Mouse (Mus musculus): ENCODE measurements around the gene Cfap45. TPM values are rescaled to one million over a fixed set of nuclear protein-coding genes. Genes with fewer than 3 reads are reported as not detected.

The Cfap45 gene
- polyA plus RNA-seq, 1 experiment = 0.33 TPM

DNA sequence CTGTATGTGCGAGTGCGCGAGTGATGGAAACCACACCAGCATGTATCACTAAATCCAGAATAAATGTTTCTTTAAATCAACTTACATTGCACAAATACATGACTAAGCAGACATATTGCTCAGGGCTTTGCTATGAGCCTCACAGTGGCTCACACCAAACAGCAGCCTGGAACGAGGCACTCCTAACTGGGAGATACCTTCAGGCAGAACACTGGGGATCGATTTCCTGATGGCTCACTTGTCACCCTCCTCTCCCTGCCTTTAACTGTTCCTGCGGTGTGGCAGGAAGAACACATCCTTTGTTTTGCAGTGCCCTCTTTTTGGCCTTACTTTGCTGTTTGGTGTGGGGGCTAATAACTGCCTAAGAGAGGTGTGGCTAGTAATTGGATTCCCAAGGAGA lies 957 bp upstream of the Cfap45 start:
- WGBS = 69% methylated on average over 6 of the region's 6 CpGs
- no peaks in the 10 kb centered on the region for H3K27me3 ChIP-seq (replicated peaks; ENCODE audit: control insufficient read depth, insufficient read depth, low read length)
- no peak overlapping the region for H3K4me3 ChIP-seq (ENCODE audit: insufficient read depth, low read depth, low read length)
- no peak for DNase-seq
- TF ChIP-seq CTCF (conservative IDR thresholded peaks at IDR 0.05; ENCODE audit: insufficient read depth, insufficient read length, low read depth, low read length) = no peak
- H3K4me1 ChIP-seq (ENCODE audit: control insufficient read depth, insufficient read depth, low read length) = peaks cover 8% of the 10 kb centered on the region
- H3K27ac ChIP-seq (ENCODE audit: insufficient read depth, low read depth, low read length) = no peak overlapping the region
- H3K36me3 ChIP-seq (ENCODE audit: control insufficient read depth, insufficient read depth, low read length) = no peaks in the 10 kb centered on the region

DNA sequence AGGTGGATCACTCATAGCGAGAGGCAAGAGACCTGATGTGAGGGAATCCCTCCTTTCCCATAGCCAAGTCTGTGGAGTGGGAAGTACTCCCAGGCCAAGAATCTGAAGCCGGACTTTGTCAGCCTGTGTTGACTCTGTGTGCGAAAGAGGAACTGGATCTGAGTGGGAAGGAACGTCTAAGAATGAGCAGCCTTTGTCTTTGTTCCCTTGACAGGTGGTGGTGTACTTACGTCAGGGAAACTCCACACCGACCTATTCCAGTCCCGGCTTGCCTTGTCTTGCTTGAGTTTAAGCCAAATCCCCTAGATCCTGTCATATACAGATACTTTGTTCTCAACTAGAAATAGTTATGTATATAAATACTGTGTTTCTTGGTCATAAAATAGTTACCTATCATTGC lies 1.9 kb downstream of the Cfap45 start:
- Histone ChIP-seq H3K4me3 (ENCODE audit: insufficient read depth, low read depth, low read length) (no peak overlapping the region), H3K27me3 (replicated peaks; ENCODE audit: control insufficient read depth, insufficient read depth, low read length) (no peaks in the 10 kb centered on the region), H3K4me1 (ENCODE audit: control insufficient read depth, insufficient read depth, low read length) (no peaks in the 10 kb centered on the region), H3K36me3 (ENCODE audit: control insufficient read depth, insufficient read depth, low read length) (no peaks in the 10 kb centered on the region), H3K27ac (ENCODE audit: insufficient read depth, low read depth, low read length) (no peak overlapping the region)
- WGBS = 71% methylated on average over 7 of the region's 7 CpGs
- TF ChIP-seq POLR2A (IDR thresholded peaks at IDR 0.05; ENCODE audit: low read depth, low read length) (no peak), CTCF (conservative IDR thresholded peaks at IDR 0.05; ENCODE audit: insufficient read depth, insufficient read length, low read depth, low read length) (no peak)
- no peak for DNase-seq

DNA sequence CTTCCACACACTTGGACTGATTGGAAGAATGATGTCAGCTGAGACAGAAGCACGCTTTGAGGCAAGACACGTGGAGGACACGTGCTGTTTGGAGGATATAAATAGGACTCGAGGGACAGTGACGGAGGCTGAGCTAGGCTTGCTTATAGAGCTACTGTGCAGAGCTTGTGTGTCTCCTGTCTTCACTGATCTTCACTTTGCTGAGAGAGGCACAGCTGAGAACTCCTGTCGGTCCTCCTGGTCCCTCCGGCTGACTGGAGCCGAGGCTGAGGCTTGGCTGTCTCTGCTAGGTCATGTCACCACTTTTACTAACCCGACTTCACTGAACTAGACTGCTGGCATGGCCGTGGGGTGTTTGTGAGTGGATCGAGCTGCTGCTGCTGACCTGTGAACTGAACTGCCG lies 3.1 kb downstream of the Cfap45 start:
- no peak for DNase-seq
- H3K36me3 ChIP-seq (ENCODE audit: control insufficient read depth, insufficient read depth, low read length) = no peaks in the 10 kb centered on the region
- no peak overlapping the region for H3K4me3 ChIP-seq (ENCODE audit: insufficient read depth, low read depth, low read length)
- WGBS = 54% methylated on average over 12 of the region's 12 CpGs
- H3K27ac ChIP-seq (ENCODE audit: insufficient read depth, low read depth, low read length) = peak overlapping the region; percentile 26; the same call in 1 of the 2 replicates
- no peaks in the 10 kb centered on the region for H3K4me1 ChIP-seq (ENCODE audit: control insufficient read depth, insufficient read depth, low read length)
- TF ChIP-seq POLR2A (IDR thresholded peaks at IDR 0.05; ENCODE audit: low read depth, low read length) (no peak), CTCF (conservative IDR thresholded peaks at IDR 0.05; ENCODE audit: insufficient read depth, insufficient read length, low read depth, low read length) (no peak)
- no peaks in the 10 kb centered on the region for H3K27me3 ChIP-seq (replicated peaks; ENCODE audit: control insufficient read depth, insufficient read depth, low read length)

DNA sequence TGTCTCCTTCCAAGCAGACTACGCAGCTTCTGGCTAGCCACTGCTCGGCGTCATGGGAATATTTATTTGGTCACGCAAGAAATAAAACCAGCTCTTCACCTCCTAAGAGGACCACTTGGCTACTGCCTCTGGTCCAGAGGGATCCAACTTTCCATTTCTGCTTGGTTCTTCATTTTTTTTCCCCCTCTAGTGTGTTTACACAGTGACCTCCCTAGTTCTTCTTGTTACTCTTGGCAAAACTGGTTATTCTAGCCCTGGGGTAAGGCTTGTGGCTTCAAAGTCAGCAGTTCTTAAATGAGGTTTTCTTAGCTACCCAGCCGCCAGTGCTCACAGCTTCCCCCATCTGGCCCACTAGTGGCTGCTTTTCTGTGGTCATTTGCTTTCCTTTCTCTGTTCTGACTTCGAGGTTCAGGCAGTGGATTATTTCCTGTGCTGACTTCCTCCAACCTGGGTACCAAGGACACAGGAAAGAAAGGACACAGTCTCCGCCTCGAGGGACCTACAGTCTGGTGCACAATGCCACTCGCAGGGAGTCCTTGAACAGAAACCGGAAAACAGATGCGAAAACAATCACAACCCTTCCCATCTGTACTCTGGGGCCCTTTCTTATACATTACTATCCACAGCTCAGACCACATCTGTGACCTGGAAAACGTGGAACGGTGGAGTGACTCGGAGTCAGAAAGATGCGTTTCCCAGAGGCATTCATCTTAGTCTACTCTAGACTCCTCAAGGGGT lies 4.6 kb downstream of the Cfap45 start:
- no peaks in the 10 kb centered on the region for H3K36me3 ChIP-seq (ENCODE audit: control insufficient read depth, insufficient read depth, low read length)
- WGBS = 29% methylated on average over 15 of the region's 15 CpGs
- H3K27me3 ChIP-seq (replicated peaks; ENCODE audit: control insufficient read depth, insufficient read depth, low read length) = no peaks in the 10 kb centered on the region
- peak; percentile 79 for DNase-seq
- H3K4me1 ChIP-seq (ENCODE audit: control insufficient read depth, insufficient read depth, low read length) = no peaks in the 10 kb centered on the region
- TF ChIP-seq POLR2A (IDR thresholded peaks at IDR 0.05; ENCODE audit: low read depth, low read length) (no peak), CTCF (conservative IDR thresholded peaks at IDR 0.05; ENCODE audit: insufficient read depth, insufficient read length, low read depth, low read length) (peak; percentile 28; the same call in 1 of the 2 replicates)
- peak overlapping the region; percentile 32; the same call in 1 of the 2 replicates for H3K27ac ChIP-seq (ENCODE audit: insufficient read depth, low read depth, low read length)
- no peak overlapping the region for H3K4me3 ChIP-seq (ENCODE audit: insufficient read depth, low read depth, low read length)

DNA sequence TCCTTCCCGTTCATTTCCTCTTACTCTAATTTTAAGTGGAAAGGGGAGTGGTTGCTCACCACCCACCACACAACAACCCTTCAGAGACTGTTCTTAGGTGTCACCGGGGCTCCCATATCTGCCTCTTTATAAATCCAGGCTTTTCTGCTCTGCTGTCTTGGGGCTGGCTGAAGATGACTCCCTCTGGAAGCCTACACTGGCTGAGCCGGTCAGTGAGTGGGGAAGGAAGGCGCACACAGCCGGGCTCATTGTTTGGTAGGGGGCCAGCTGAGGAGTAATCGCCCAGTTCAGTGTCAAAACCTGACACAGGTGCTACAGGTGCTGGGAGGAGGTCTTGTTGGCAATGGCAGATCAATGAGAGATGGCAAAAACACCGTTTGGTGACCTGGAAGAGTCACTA lies 5.4 kb downstream of the Cfap45 start:
- H3K36me3 ChIP-seq (ENCODE audit: control insufficient read depth, insufficient read depth, low read length) = no peaks in the 10 kb centered on the region
- 76% methylated on average over 7 of the region's 7 CpGs for WGBS

DNA sequence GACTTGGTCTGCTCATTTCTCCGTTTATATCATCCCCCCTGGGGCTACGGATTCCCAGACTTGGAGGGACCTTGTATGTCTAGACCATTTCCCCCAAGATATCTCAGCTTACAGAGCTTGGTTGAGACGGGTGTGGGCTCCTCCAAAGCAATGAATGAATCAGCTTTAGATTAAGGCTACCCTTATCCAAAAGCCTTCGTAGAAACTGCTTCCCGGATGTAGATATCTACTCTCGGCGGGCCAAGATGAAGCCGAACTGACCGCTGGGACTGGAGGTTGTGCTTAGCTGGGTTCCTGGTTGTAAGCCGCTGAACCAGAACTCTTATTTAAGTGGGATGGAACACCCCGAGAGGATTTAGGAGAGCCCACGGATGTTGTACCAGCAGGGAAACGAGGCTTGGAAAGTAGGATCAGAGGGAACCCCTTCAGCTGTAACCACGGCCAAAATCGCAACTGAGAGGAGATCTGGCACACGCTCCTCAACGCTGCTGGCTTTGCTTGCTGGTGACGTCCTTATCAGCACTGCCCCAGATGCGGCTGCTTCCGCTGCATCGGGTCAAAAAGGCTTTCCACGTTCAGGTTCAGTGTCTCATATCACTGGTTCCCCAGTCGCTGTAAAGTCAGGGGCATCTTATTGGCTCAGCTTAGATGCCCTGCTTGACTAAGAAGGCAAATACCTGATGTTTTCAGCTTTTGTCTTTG lies 5.9 kb downstream of the Cfap45 start:
- TF ChIP-seq CTCF (conservative IDR thresholded peaks at IDR 0.05; ENCODE audit: insufficient read depth, insufficient read length, low read depth, low read length) (no peak), POLR2A (IDR thresholded peaks at IDR 0.05; ENCODE audit: low read depth, low read length) (no peak)
- Histone ChIP-seq H3K4me3 (ENCODE audit: insufficient read depth, low read depth, low read length) (peak overlapping the region; percentile 13; the same call in 1 of the 2 replicates), H3K27ac (ENCODE audit: insufficient read depth, low read depth, low read length) (peak overlapping the region; percentile 32), H3K4me1 (ENCODE audit: control insufficient read depth, insufficient read depth, low read length) (no peaks in the 10 kb centered on the region), H3K36me3 (ENCODE audit: control insufficient read depth, insufficient read depth, low read length) (no peaks in the 10 kb centered on the region), H3K27me3 (replicated peaks; ENCODE audit: control insufficient read depth, insufficient read depth, low read length) (no peaks in the 10 kb centered on the region)
- 46% methylated on average over 23 of the region's 23 CpGs for WGBS
- peak; percentile 66 for DNase-seq

More for the DNA sequence above, 5.4 kb downstream of the Cfap45 start:
- no peaks in the 10 kb centered on the region for H3K4me1 ChIP-seq (ENCODE audit: control insufficient read depth, insufficient read depth, low read length)
- H3K4me3 ChIP-seq (ENCODE audit: insufficient read depth, low read depth, low read length) = no peak overlapping the region
- no peak for TF ChIP-seq POLR2A (IDR thresholded peaks at IDR 0.05; ENCODE audit: low read depth, low read length)
- TF ChIP-seq CTCF (conservative IDR thresholded peaks at IDR 0.05; ENCODE audit: insufficient read depth, insufficient read length, low read depth, low read length) = no peak
- no peak for DNase-seq
- peak overlapping the region; percentile 32 for H3K27ac ChIP-seq (ENCODE audit: insufficient read depth, low read depth, low read length)
- no peaks in the 10 kb centered on the region for H3K27me3 ChIP-seq (replicated peaks; ENCODE audit: control insufficient read depth, insufficient read depth, low read length)

GRCm38 (mm10) chr1:172527431-172527830 lies 6.8 kb downstream of the Cfap45 start:
- WGBS = 97% methylated on average over 10 of the region's 10 CpGs
- Histone ChIP-seq H3K27me3 (replicated peaks; ENCODE audit: control insufficient read depth, insufficient read depth, low read length) (no peaks in the 10 kb centered on the region), H3K4me1 (ENCODE audit: control insufficient read depth, insufficient read depth, low read length) (no peaks in the 10 kb centered on the region), H3K27ac (ENCODE audit: insufficient read depth, low read depth, low read length) (no peak overlapping the region), H3K4me3 (ENCODE audit: insufficient read depth, low read depth, low read length) (no peak overlapping the region), H3K36me3 (ENCODE audit: control insufficient read depth, insufficient read depth, low read length) (no peaks in the 10 kb centered on the region)
- DNase-seq = no peak
- TF ChIP-seq CTCF (conservative IDR thresholded peaks at IDR 0.05; ENCODE audit: insufficient read depth, insufficient read length, low read depth, low read length) = no peak
- TF ChIP-seq POLR2A (IDR thresholded peaks at IDR 0.05; ENCODE audit: low read depth, low read length) = no peak

All from kidney, adult 2 months (tissue).